Mouse (Mus musculus): ENCODE results near the gene Epp13.
"Not testable (repeated sequence)": the region's sequence is repeated elsewhere in the genome, so short reads cannot be mapped to it uniquely, and the experiment has no call there.

DNA sequence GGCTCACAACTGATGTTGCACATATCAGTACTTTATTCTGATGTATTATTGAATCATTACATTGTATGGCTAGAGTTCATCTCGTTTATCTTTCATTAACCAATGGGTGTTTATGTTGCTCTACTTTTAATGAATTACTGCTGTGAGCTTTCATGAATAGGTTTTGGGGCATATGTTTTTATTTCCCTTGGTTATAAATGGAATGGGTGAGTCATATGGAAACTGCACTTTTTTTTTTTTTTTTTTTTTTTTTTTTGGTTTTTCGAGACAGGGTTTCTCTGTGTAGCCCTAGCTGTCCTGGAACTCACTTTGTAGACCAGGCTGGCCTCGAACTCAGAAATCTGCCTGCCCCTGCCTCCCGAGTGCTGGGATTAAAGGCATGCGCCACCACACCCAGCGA, 38.6 kb downstream of the Epp13 start:
- TF ChIP-seq CTCF (IDR thresholded peaks at IDR 0.05; ENCODE audit: control insufficient read depth, insufficient read depth, insufficient read length); CEBPB (IDR thresholded peaks at IDR 0.05; ENCODE audit: low read depth); MYOD1 (IDR thresholded peaks at IDR 0.05; ENCODE audit: control insufficient read depth, insufficient read length, low read depth); FOSL1 (IDR thresholded peaks at IDR 0.05; ENCODE audit: insufficient read depth, low read length, poor library complexity, severe bottlenecking): not testable (repeated sequence)
